Mouse (Mus musculus): ENCODE data around the gene Dop1a. TPM values are rescaled to one million over a fixed set of nuclear protein-coding genes. Genes with fewer than 3 reads are reported as not detected.

The Dop1a gene
- polyA plus RNA-seq, 1 experiment from 2014 or later, result 11.0 TPM

- H3K27me3 ChIP-seq (replicated peaks), result no peaks in the 10 kb centered on the region
- no peaks in the 10 kb centered on the region for H3K9me3 ChIP-seq
- no peak overlapping the region for H3K27ac ChIP-seq
- peaks cover 5% of the 10 kb centered on the region; the same call in 1 of the 2 replicates for H3K36me3 ChIP-seq
- peak overlapping the region; percentile 99 for H3K4me2 ChIP-seq (replicated peaks)
- H3K4me3 ChIP-seq (replicated peaks), result peak overlapping the region; percentile 87
- 75% methylated on average over 10 of the region's 10 CpGs for WGBS
- H3K4me1 ChIP-seq (replicated peaks), result peaks cover 6% of the 10 kb centered on the region
- ATAC-seq, result no peak
- H3K9ac ChIP-seq, result no peak overlapping the region
Measured at GRCm38 (mm10) chr9:86570261-86570890, 103.4 kb downstream of the Dop1a start.

- 5% methylated on average over 8 of the region's 8 CpGs for WGBS
- Histone ChIP-seq H3K27me3 (replicated peaks) (no peaks in the 10 kb centered on the region), H3K9me3 (no peaks in the 10 kb centered on the region), H3K4me1 (replicated peaks) (peaks cover 6% of the 10 kb centered on the region), H3K27ac (no peak overlapping the region), H3K9ac (peak overlapping the region; percentile 85; the same call in 1 of the 2 replicates), H3K4me2 (replicated peaks) (peak overlapping the region; percentile 99), H3K36me3 (peaks cover 3% of the 10 kb centered on the region; the same call in 1 of the 2 replicates), H3K4me3 (replicated peaks) (peak overlapping the region; percentile 87)
- peak; percentile 48 for ATAC-seq
Measured at GRCm38 (mm10) chr9:86570946-86571345, 104.0 kb downstream of the Dop1a start.

GRCm38 (mm10) chr9:86571540-86572135 lies 104.7 kb downstream of the Dop1a start, which contains the start of the genes Pgm3 and Rwdd2a:
Gene Pgm3 (minus strand): TSS chr9:86571842.
Gene Rwdd2a (plus strand): TSS chr9:86571991.
- H3K9ac ChIP-seq, result peak within 1 kb of the TSS; percentile 85
- H3K27me3 ChIP-seq (replicated peaks), result no peaks in the 10 kb centered on the region
- under 1% methylated on average over 59 of the region's 59 CpGs for WGBS
- peak within 1 kb of the TSS; percentile 91 for H3K27ac ChIP-seq
- peaks cover 6% of the 10 kb centered on the region for H3K4me1 ChIP-seq (replicated peaks)
- H3K36me3 ChIP-seq, result peaks cover 3% of the 10 kb centered on the region; the same call in 1 of the 2 replicates
- peak within 1 kb of the TSS; percentile 99 for H3K4me2 ChIP-seq (replicated peaks)
- H3K4me3 ChIP-seq (replicated peaks), result peak within 1 kb of the TSS; percentile 87
- H3K9me3 ChIP-seq, result no peaks in the 10 kb centered on the region
- peak; percentile 97 for ATAC-seq

GRCm38 (mm10) chr9:86572196-86572595 lies 105.2 kb downstream of the Dop1a start:
- peak; percentile 66 for ATAC-seq
- no peaks in the 10 kb centered on the region for H3K9me3 ChIP-seq
- under 1% methylated on average over 25 of the region's 25 CpGs for WGBS
- peak overlapping the region; percentile 99 for H3K4me2 ChIP-seq (replicated peaks)
- no peaks in the 10 kb centered on the region for H3K36me3 ChIP-seq
- peak overlapping the region; percentile 87 for H3K4me3 ChIP-seq (replicated peaks)
- H3K27ac ChIP-seq, result no peak overlapping the region
- peak overlapping the region; percentile 48 for H3K9ac ChIP-seq
- peaks cover 6% of the 10 kb centered on the region for H3K4me1 ChIP-seq (replicated peaks)
- no peaks in the 10 kb centered on the region for H3K27me3 ChIP-seq (replicated peaks)

- peak overlapping the region; percentile 99 for H3K4me2 ChIP-seq (replicated peaks)
- H3K36me3 ChIP-seq, result no peaks in the 10 kb centered on the region
- peak overlapping the region; percentile 87 for H3K4me3 ChIP-seq (replicated peaks)
- 0 out of 2 replicates have a peak, but pooled peaks have one; percentile 9 for ATAC-seq
- H3K9ac ChIP-seq, result peak overlapping the region; percentile 48; the same call in 1 of the 2 replicates
- no peaks in the 10 kb centered on the region for H3K9me3 ChIP-seq
- no peaks in the 10 kb centered on the region for H3K27me3 ChIP-seq (replicated peaks)
- H3K4me1 ChIP-seq (replicated peaks), result peaks cover 6% of the 10 kb centered on the region
- H3K27ac ChIP-seq, result no peak overlapping the region
- WGBS, result 14% methylated on average over 13 of the region's 13 CpGs
Measured at GRCm38 (mm10) chr9:86572636-86573291, 105.8 kb downstream of the Dop1a start.

- Histone ChIP-seq H3K27ac (no peak overlapping the region), H3K9me3 (no peaks in the 10 kb centered on the region), H3K4me3 (replicated peaks) (no peak overlapping the region), H3K4me1 (replicated peaks) (peaks cover 6% of the 10 kb centered on the region), H3K9ac (no peak overlapping the region), H3K27me3 (replicated peaks) (no peaks in the 10 kb centered on the region), H3K36me3 (no peaks in the 10 kb centered on the region), H3K4me2 (replicated peaks) (no peak overlapping the region)
- no peak for ATAC-seq
- 70% methylated on average over 20 of the region's 20 CpGs for WGBS
Measured at GRCm38 (mm10) chr9:86573616-86574303, 106.8 kb downstream of the Dop1a start.

- no peak overlapping the region for H3K4me3 ChIP-seq (replicated peaks)
- no peaks in the 10 kb centered on the region; the same call in 1 of the 2 replicates for H3K4me1 ChIP-seq (replicated peaks)
- ATAC-seq, result no peak
- no peak overlapping the region for H3K4me2 ChIP-seq (replicated peaks)
- H3K27me3 ChIP-seq (replicated peaks), result no peaks in the 10 kb centered on the region
- WGBS, result 91% methylated on average over 6 of the region's 6 CpGs
- no peaks in the 10 kb centered on the region for H3K36me3 ChIP-seq
- H3K9me3 ChIP-seq, result no peaks in the 10 kb centered on the region
- no peak overlapping the region for H3K9ac ChIP-seq
- no peak overlapping the region for H3K27ac ChIP-seq
Measured at GRCm38 (mm10) chr9:86575178-86575577, 108.2 kb downstream of the Dop1a start.

- Histone ChIP-seq H3K27ac (no peak overlapping the region), H3K9ac (no peak overlapping the region), H3K36me3 (no peaks in the 10 kb centered on the region), H3K4me1 (replicated peaks) (no peaks in the 10 kb centered on the region), H3K4me3 (replicated peaks) (no peak overlapping the region), H3K9me3 (no peaks in the 10 kb centered on the region), H3K27me3 (replicated peaks) (no peaks in the 10 kb centered on the region), H3K4me2 (replicated peaks) (no peak overlapping the region)
- 82% methylated on average over 10 of the region's 10 CpGs for WGBS
- no peak for ATAC-seq
Measured at GRCm38 (mm10) chr9:86579657-86580056, 112.7 kb downstream of the Dop1a start.

GRCm38 (mm10) chr9:86583740-86584139 lies 116.8 kb downstream of the Dop1a start:
- Histone ChIP-seq H3K27ac (no peak overlapping the region), H3K4me3 (replicated peaks) (no peak overlapping the region), H3K4me1 (replicated peaks) (no peaks in the 10 kb centered on the region), H3K36me3 (no peaks in the 10 kb centered on the region), H3K9ac (no peak overlapping the region), H3K4me2 (replicated peaks) (no peak overlapping the region), H3K27me3 (replicated peaks) (no peaks in the 10 kb centered on the region), H3K9me3 (no peaks in the 10 kb centered on the region)
- WGBS, result 58% methylated on average over 3 of the region's 3 CpGs
- ATAC-seq, result peak; percentile 66; the same call in 1 of the 2 replicates

- Histone ChIP-seq H3K27ac (no peak overlapping the region), H3K4me3 (replicated peaks) (no peak overlapping the region), H3K4me2 (replicated peaks) (no peak overlapping the region), H3K9ac (no peak overlapping the region), H3K27me3 (replicated peaks) (no peaks in the 10 kb centered on the region), H3K4me1 (replicated peaks) (no peaks in the 10 kb centered on the region), H3K9me3 (no peaks in the 10 kb centered on the region), H3K36me3 (no peaks in the 10 kb centered on the region)
- ATAC-seq, result no peak
- WGBS, result 89% methylated on average over 11 of the region's 11 CpGs
Measured at GRCm38 (mm10) chr9:86587019-86587795, 120.3 kb downstream of the Dop1a start.
